Mouse (Mus musculus): ENCODE measurements around the gene Gm20388. TPM values are rescaled to one million over a fixed set of nuclear protein-coding genes. Genes with fewer than 3 reads are reported as not detected.

Gm20388 gene
- total and polyA plus RNA-seq, 3 experiments = 0.02 to 0.05 TPM; not detected in 1

DNA sequence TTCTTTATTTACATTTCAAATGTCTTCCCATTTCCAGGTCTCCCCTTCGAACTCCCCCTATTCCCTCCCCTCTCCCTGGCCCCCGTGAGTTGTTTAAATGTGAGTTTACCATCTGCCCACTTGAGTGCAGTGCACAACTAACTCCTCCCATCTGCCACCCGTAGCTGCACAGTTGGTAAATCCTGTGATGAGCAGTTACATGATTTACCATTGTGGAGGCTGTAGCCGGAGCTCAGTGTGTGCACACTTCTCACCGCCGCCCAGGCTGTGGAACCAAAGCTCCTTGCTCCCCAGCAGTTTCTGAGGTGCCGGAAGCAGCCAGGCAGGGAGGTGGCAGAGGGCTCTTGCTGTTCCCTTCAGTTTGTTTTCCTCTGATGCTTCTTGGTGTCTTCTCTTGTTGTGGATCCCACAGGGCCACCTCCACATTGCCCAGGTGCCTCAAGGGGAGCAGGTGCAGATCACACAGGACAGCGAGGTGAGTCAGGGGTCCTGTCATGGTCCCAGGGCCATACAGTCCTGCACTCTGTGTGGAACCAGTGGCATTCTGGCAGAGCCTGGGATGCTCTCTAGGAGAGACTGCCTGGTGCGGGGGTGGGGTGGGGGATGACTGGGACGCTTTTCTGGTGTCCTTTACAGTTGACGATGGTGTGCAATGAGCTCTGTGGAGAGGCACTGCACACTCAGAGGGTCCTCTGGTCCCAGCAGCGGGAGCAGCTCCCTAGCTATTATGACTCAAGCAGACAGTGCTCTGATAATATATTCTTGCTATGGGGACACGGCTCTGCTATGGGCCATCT is 2096.2 kb downstream of the Gm20388 start:
- H3K4me3 ChIP-seq (ENCODE audit: low read depth, low read length) = no peak overlapping the region
- H3K27me3 ChIP-seq (ENCODE audit: insufficient read depth, low read length) = no peaks in the 10 kb centered on the region
- H3K9me3 ChIP-seq (replicated peaks) = no peaks in the 10 kb centered on the region
- H3K4me1 ChIP-seq (ENCODE audit: insufficient read depth, low read depth, low read length) = peaks cover 15% of the 10 kb centered on the region
- no peak for DNase-seq (ENCODE audit: low spot score)
- ATAC-seq (ENCODE audit: extremely low read depth, insufficient number of reproducible peaks, low FRiP score, poor library complexity, severe bottlenecking) = no peak
- TF ChIP-seq GATA1 (IDR thresholded peaks at IDR 0.05; ENCODE audit: borderline replicate concordance, low read length) = no peak
- no peak for TF ChIP-seq POLR2AphosphoS5 (IDR thresholded peaks at IDR 0.05; ENCODE audit: insufficient replicate concordance, low read depth, low read length)
- no peak for TF ChIP-seq TAL1 (conservative IDR thresholded peaks at IDR 0.05; ENCODE audit: low read depth, low read length)
- TF ChIP-seq GATA2 (IDR thresholded peaks at IDR 0.05; ENCODE audit: borderline replicate concordance, low read depth, low read length) = no peak
- no peak for TF ChIP-seq CTCF (IDR thresholded peaks at IDR 0.05; ENCODE audit: low read depth, low read length)
- peaks cover 93% of the 10 kb centered on the region for H3K36me3 ChIP-seq (replicated peaks)

- Histone ChIP-seq H3K9me3 (replicated peaks) (no peaks in the 10 kb centered on the region), H3K36me3 (replicated peaks) (peaks cover 93% of the 10 kb centered on the region), H3K4me3 (ENCODE audit: low read depth, low read length) (no peak overlapping the region), H3K4me1 (ENCODE audit: insufficient read depth, low read depth, low read length) (peaks cover 17% of the 10 kb centered on the region), H3K27me3 (ENCODE audit: insufficient read depth, low read length) (no peaks in the 10 kb centered on the region)
- DNase-seq (ENCODE audit: low spot score) (no peak), ATAC-seq (ENCODE audit: extremely low read depth, insufficient number of reproducible peaks, low FRiP score, poor library complexity, severe bottlenecking) (no peak)
- TF ChIP-seq GATA1 (IDR thresholded peaks at IDR 0.05; ENCODE audit: borderline replicate concordance, low read length) = no peak
- TF ChIP-seq POLR2AphosphoS5 (IDR thresholded peaks at IDR 0.05; ENCODE audit: insufficient replicate concordance, low read depth, low read length) = no peak
- TF ChIP-seq TAL1 (conservative IDR thresholded peaks at IDR 0.05; ENCODE audit: low read depth, low read length) = no peak
- TF ChIP-seq CTCF (IDR thresholded peaks at IDR 0.05; ENCODE audit: low read depth, low read length) = no peak
- no peak for TF ChIP-seq GATA2 (IDR thresholded peaks at IDR 0.05; ENCODE audit: borderline replicate concordance, low read depth, low read length)
Observed at GRCm38 (mm10) chr8:122008395-122008794, 2097.8 kb downstream of the Gm20388 start.

DNA sequence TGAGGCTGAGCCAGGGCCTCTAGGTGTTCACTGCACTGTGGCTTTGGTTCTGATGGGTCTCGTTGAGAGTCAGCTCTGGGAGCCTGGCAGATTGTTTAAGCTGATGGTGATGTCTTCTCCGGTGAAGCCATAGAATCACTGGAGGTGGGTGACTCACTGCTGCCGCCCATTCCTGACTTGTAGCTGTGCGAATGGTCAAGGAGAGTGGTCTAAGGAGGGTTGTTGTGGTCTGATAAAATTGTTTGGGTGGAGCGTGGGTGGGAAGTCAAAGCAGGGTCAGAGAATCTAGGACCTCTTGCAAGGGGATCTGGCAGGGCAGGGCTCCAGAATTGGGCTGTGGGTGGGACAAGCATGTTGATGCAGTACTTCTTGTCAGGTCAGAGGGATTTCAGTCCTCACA is 2100.0 kb downstream of the Gm20388 start:
- no peak for DNase-seq (ENCODE audit: low spot score)
- Histone ChIP-seq H3K9me3 (replicated peaks) (no peaks in the 10 kb centered on the region), H3K4me3 (ENCODE audit: low read depth, low read length) (no peak overlapping the region), H3K27me3 (ENCODE audit: insufficient read depth, low read length) (no peaks in the 10 kb centered on the region), H3K4me1 (ENCODE audit: insufficient read depth, low read depth, low read length) (peaks cover 13% of the 10 kb centered on the region), H3K36me3 (replicated peaks) (peaks cover 96% of the 10 kb centered on the region)
- no peak for ATAC-seq (ENCODE audit: extremely low read depth, insufficient number of reproducible peaks, low FRiP score, poor library complexity, severe bottlenecking)
- TF ChIP-seq TAL1 (conservative IDR thresholded peaks at IDR 0.05; ENCODE audit: low read depth, low read length) = no peak
- no peak for TF ChIP-seq GATA2 (IDR thresholded peaks at IDR 0.05; ENCODE audit: borderline replicate concordance, low read depth, low read length)
- TF ChIP-seq POLR2AphosphoS5 (IDR thresholded peaks at IDR 0.05; ENCODE audit: insufficient replicate concordance, low read depth, low read length) = no peak
- no peak for TF ChIP-seq GATA1 (IDR thresholded peaks at IDR 0.05; ENCODE audit: borderline replicate concordance, low read length)
- TF ChIP-seq CTCF (IDR thresholded peaks at IDR 0.05; ENCODE audit: low read depth, low read length) = no peak

DNA sequence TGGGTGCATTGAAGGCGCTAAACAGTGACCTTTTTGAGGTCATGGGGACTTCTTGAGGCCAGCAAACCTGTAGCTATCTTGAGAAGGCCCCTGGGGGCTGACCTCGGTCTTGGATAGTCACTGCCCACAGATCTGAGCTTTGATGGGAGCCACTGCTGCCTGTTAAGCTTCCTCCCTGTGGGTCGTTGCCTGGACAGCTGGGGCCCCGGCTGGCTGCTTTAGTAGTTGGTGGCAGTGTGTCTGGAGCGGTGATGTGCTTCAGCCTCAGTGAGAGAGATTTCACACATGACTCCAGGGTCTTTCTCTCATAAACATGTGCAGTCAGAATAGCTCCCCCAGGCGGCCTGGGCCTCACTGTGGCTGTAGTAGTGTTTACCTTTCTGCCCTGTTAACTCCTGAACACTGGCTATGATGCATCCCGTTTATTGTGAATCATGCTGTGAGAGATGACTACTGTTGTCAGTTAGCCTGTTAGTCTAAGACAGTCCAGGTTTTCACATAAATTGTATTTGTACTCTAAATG is 2100.5 kb downstream of the Gm20388 start:
- no peak for TF ChIP-seq GATA2 (IDR thresholded peaks at IDR 0.05; ENCODE audit: borderline replicate concordance, low read depth, low read length)
- TF ChIP-seq CTCF (IDR thresholded peaks at IDR 0.05; ENCODE audit: low read depth, low read length) = no peak
- no peak for TF ChIP-seq GATA1 (IDR thresholded peaks at IDR 0.05; ENCODE audit: borderline replicate concordance, low read length)
- TF ChIP-seq POLR2AphosphoS5 (IDR thresholded peaks at IDR 0.05; ENCODE audit: insufficient replicate concordance, low read depth, low read length) = no peak
- TF ChIP-seq TAL1 (conservative IDR thresholded peaks at IDR 0.05; ENCODE audit: low read depth, low read length) = no peak
- DNase-seq (ENCODE audit: low spot score) (no peak), ATAC-seq (ENCODE audit: extremely low read depth, insufficient number of reproducible peaks, low FRiP score, poor library complexity, severe bottlenecking) (no peak)
- Histone ChIP-seq H3K4me3 (ENCODE audit: low read depth, low read length) (no peak overlapping the region), H3K36me3 (replicated peaks) (peaks cover 97% of the 10 kb centered on the region), H3K4me1 (ENCODE audit: insufficient read depth, low read depth, low read length) (peaks cover 13% of the 10 kb centered on the region), H3K27me3 (ENCODE audit: insufficient read depth, low read length) (no peaks in the 10 kb centered on the region), H3K9me3 (replicated peaks) (no peaks in the 10 kb centered on the region)

DNA sequence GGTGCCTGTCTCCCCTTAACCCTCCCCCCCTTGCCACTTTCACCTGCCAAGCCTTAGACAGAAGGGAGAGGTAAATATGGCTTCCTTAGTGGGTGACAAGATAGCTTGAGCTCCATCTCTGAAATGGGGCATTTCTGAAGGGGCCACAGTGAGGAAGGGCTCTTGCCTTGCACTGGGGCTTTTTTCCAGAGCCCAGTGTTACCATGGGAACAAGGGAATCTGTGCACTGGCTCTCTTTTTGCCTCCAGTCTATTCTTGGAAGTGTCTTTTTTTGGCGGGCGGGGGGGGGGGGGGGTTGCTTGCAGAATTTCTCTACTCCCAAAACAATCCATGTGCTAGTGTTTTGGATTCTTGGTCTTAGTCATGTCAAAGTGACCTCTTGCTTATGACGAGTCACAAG is 2104.0 kb downstream of the Gm20388 start:
- Histone ChIP-seq H3K4me3 (ENCODE audit: low read depth, low read length) (no peak overlapping the region), H3K27me3 (ENCODE audit: insufficient read depth, low read length) (no peaks in the 10 kb centered on the region), H3K36me3 (replicated peaks) (peaks cover 98% of the 10 kb centered on the region), H3K4me1 (ENCODE audit: insufficient read depth, low read depth, low read length) (peaks cover 13% of the 10 kb centered on the region), H3K9me3 (replicated peaks) (no peaks in the 10 kb centered on the region)
- no peak for TF ChIP-seq GATA1 (IDR thresholded peaks at IDR 0.05; ENCODE audit: borderline replicate concordance, low read length)
- no peak for TF ChIP-seq CTCF (IDR thresholded peaks at IDR 0.05; ENCODE audit: low read depth, low read length)
- TF ChIP-seq TAL1 (conservative IDR thresholded peaks at IDR 0.05; ENCODE audit: low read depth, low read length) = no peak
- no peak for TF ChIP-seq GATA2 (IDR thresholded peaks at IDR 0.05; ENCODE audit: borderline replicate concordance, low read depth, low read length)
- TF ChIP-seq POLR2AphosphoS5 (IDR thresholded peaks at IDR 0.05; ENCODE audit: insufficient replicate concordance, low read depth, low read length) = no peak
- ATAC-seq (ENCODE audit: extremely low read depth, insufficient number of reproducible peaks, low FRiP score, poor library complexity, severe bottlenecking) (no peak), DNase-seq (ENCODE audit: low spot score) (no peak)

DNA sequence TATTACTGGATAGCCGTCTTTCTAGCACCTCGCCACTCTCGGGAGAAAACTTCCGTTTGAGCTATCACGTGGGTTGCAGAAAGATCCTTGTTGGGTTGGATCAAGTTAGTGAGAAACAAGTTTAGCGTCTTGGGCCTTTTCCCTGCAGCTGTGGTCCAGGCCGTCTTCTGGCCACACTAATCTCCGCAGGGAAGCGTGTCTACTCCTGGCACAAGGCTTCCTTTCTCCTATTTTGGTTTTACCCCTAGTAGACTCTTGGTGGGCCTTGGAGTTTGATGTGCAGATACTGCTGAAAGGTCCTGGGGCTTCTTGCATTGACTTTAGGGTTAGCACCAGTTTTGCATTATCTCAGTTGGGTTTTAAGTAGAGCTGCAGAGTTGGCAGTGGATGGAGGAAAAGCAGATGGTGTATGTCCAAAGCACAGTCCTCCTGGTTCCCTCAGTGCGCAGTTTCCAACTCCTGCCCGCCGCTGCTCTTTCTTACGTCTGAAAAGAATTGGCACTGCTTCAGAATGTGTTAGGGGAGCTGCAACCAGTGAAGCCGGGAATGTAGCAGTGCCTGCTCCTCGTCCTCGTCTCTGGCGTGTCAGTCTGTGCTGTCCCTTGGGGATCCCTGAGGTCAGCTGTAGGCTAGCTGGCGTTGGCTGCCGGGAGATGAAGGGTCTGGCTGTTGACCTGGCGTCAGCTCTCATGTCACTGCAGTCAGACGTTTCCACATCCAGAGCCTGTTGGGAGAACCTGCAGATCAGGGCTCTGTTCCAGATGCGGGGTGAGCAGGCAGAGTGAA is 2107.6 kb downstream of the Gm20388 start:
- TF ChIP-seq GATA1 (IDR thresholded peaks at IDR 0.05; ENCODE audit: borderline replicate concordance, low read length) (no peak), CTCF (IDR thresholded peaks at IDR 0.05; ENCODE audit: low read depth, low read length) (no peak), POLR2AphosphoS5 (IDR thresholded peaks at IDR 0.05; ENCODE audit: insufficient replicate concordance, low read depth, low read length) (no peak), TAL1 (conservative IDR thresholded peaks at IDR 0.05; ENCODE audit: low read depth, low read length) (no peak), GATA2 (IDR thresholded peaks at IDR 0.05; ENCODE audit: borderline replicate concordance, low read depth, low read length) (no peak)
- DNase-seq (ENCODE audit: low spot score) (no peak), ATAC-seq (ENCODE audit: extremely low read depth, insufficient number of reproducible peaks, low FRiP score, poor library complexity, severe bottlenecking) (no peak)
- Histone ChIP-seq H3K4me1 (ENCODE audit: insufficient read depth, low read depth, low read length) (no peaks in the 10 kb centered on the region; the same call in 1 of the 2 replicates), H3K27me3 (ENCODE audit: insufficient read depth, low read length) (no peaks in the 10 kb centered on the region), H3K36me3 (replicated peaks) (peaks cover 100% of the 10 kb centered on the region), H3K4me3 (ENCODE audit: low read depth, low read length) (no peak overlapping the region), H3K9me3 (replicated peaks) (no peaks in the 10 kb centered on the region)

Measured in G1E (cell line).